Mouse (Mus musculus): Measurements from ENCODE around the gene Gm2237.
"Not testable (repeated sequence)": the region's sequence is repeated elsewhere in the genome, so short reads cannot be mapped to it uniquely, and the experiment has no call there.

The Gm2237 gene

GRCm38 (mm10) chr14:19584804-19585667 is at the start of gene Gm2237:
Gene Gm2237 (minus strand): TSS chr14:19585135.
- DNase-seq (ENCODE audit: low spot score in 2 of 2): peak; percentile 13 to 22

- DNase-seq (ENCODE audit: low spot score in 2 of 2): not testable (repeated sequence)
Observed at GRCm38 (mm10) chr14:19602481-19602880, 17.5 kb upstream of the Gm2237 start, which contains the start of gene Gm5458. Gene Gm5458 (minus strand): TSS chr14:19602581.

- not testable (repeated sequence) for DNase-seq (ENCODE audit: low spot score in 2 of 2)
Observed at GRCm38 (mm10) chr14:19549863-19550262, 35.1 kb downstream of the Gm2237 start, which contains the start of gene Gm2244. Gene Gm2244 (minus strand): TSS chr14:19549963.

Measured in cerebellum, postnatal 4 days (tissue).